Mouse (Mus musculus) MEL (cell line): ENCODE data around the gene Cdh10. TPM values are rescaled to one million over a fixed set of nuclear protein-coding genes. Genes with fewer than 3 reads are reported as not detected.

Experiments
- DNase-seq: peaks from one replicate; pipeline ENCODE4 v3.0.0; 2011; ENCODE audit warnings: low read depth, low spot score
- H3K27ac ChIP-seq: 2 replicates; pipeline ENCODE4 v1.5.1; 2012; ENCODE audit warnings: low read depth, mild to moderate bottlenecking, control low read depth, low read length, moderate library complexity; ENCODE audit not compliant: control insufficient read depth
- H3K27me3 ChIP-seq, 2 experiments: fragments of 150-350 bp in 1 of 2; sonication (generic) in 1 of 2; 2 replicates each; pipeline ENCODE4 v1.6.1; 2012; ENCODE audit warnings: low read length in 2 of 2, mild to moderate bottlenecking in 2 of 2, improper control_type of control experiment in 1 of 2, moderate library complexity in 1 of 2; ENCODE audit not compliant: insufficient read depth in 2 of 2, control insufficient read depth in 1 of 2
- H3K36me3 ChIP-seq, 2 experiments: 2 replicates each; pipeline ENCODE4 v1.6.1; 2012 to 2014; ENCODE audit warnings: low read length in 2 of 2, improper control_type of control experiment in 1 of 2, inconsistent platforms in 1 of 2, mild to moderate bottlenecking in 1 of 2; ENCODE audit not compliant: insufficient read depth in 2 of 2, control insufficient read depth in 1 of 2
- H3K4me1 ChIP-seq, 2 experiments: fragments of 150-350 bp in 1 of 2; sonication (generic) in 1 of 2; 2 replicates each; pipeline ENCODE4 v1.6.1; 2012; ENCODE audit warnings: low read length in 2 of 2, improper control_type of control experiment in 1 of 2, mild to moderate bottlenecking in 1 of 2; ENCODE audit not compliant: insufficient read depth in 2 of 2, control insufficient read depth in 1 of 2
- H3K4me3 ChIP-seq, 2 experiments: fragments of 150-350 bp in 1 of 2; sonication (generic) in 1 of 2; 2 replicates each; pipeline ENCODE4 v1.5.1; 2012; ENCODE audit warnings: low read depth in 2 of 2, low read length in 2 of 2, mild to moderate bottlenecking in 2 of 2, moderate library complexity in 2 of 2, control low read depth in 1 of 2, improper control_type of control experiment in 1 of 2; ENCODE audit not compliant: control insufficient read depth in 1 of 2, insufficient read depth in 1 of 2
- H3K79me2 ChIP-seq: 2 replicates; pipeline ENCODE4 v1.6.1; 2012; ENCODE audit warnings: mild to moderate bottlenecking, low read length, moderate library complexity; ENCODE audit not compliant: control insufficient read depth, poor library complexity, insufficient read depth
- H3K9ac ChIP-seq: 2 replicates; pipeline ENCODE4 v1.6.1; 2012; ENCODE audit warnings: low read depth, mild to moderate bottlenecking, control low read depth, low read length, moderate library complexity; ENCODE audit not compliant: control insufficient read depth, poor library complexity, severe bottlenecking
- H3K9me3 ChIP-seq: fragments of 150-350 bp; sonication (generic); replicated peaks from 2 replicates; pipeline ENCODE4 v1.6.1; 2012; ENCODE audit warnings: mild to moderate bottlenecking, low read length, improper control_type of control experiment, moderate library complexity; ENCODE audit not compliant: insufficient read depth
- CHD1 ChIP-seq: IDR thresholded peaks from 2 replicates; pipeline ENCODE4 v1.6.1; 2012; ENCODE audit warnings: low read depth, mild to moderate bottlenecking, inconsistent platforms, low read length, improper control_type of control experiment
- CHD2 ChIP-seq: IDR thresholded peaks from 2 replicates; pipeline ENCODE4 v1.6.1; 2011; ENCODE audit warnings: low read length, improper control_type of control experiment
- E2F4 ChIP-seq: IDR thresholded peaks from 2 replicates; pipeline ENCODE4 v1.6.1; 2011; ENCODE audit warnings: low read depth, low read length, improper control_type of control experiment, borderline replicate concordance
- EP300 ChIP-seq, 2 experiments: IDR thresholded peaks; 2 replicates each; pipeline ENCODE4 v1.6.1; 2011; ENCODE audit warnings: improper control_type of control experiment in 2 of 2, low read length in 2 of 2, low read depth in 1 of 2, mild to moderate bottlenecking in 1 of 2
- GATA1 ChIP-seq: IDR thresholded peaks from 2 replicates; pipeline ENCODE4 v1.6.1; 2011; ENCODE audit warnings: low read depth, low read length, improper control_type of control experiment
- HCFC1 ChIP-seq: IDR thresholded peaks from 2 replicates; pipeline ENCODE4 v1.6.1; 2012; ENCODE audit warnings: low read depth, mild to moderate bottlenecking, inconsistent platforms, low read length, improper control_type of control experiment, moderate library complexity
- KAT2A ChIP-seq: conservative IDR thresholded peaks from 2 replicates; pipeline ENCODE4 v1.6.1; 2012; ENCODE audit warnings: low read depth, low read length, improper control_type of control experiment, inconsistent platforms
- MAFK ChIP-seq: IDR thresholded peaks from 2 replicates; pipeline ENCODE4 v1.6.1; 2011; ENCODE audit warnings: low read depth, mild to moderate bottlenecking, low read length, improper control_type of control experiment, borderline replicate concordance
- MAZ ChIP-seq: IDR thresholded peaks from 2 replicates; pipeline ENCODE4 v1.6.1; 2012; ENCODE audit warnings: low read depth, mild to moderate bottlenecking, inconsistent platforms, low read length, improper control_type of control experiment
- MEF2A ChIP-seq: IDR thresholded peaks from 2 replicates; pipeline ENCODE4 v1.6.1; 2014; ENCODE audit warnings: low read depth, mild to moderate bottlenecking, inconsistent platforms, low read length, improper control_type of control experiment; ENCODE audit not compliant: poor library complexity, insufficient replicate concordance, severe bottlenecking; ENCODE audit errors: extremely low read depth
- MXI1 ChIP-seq: IDR thresholded peaks from 2 replicates; pipeline ENCODE4 v1.6.1; 2011; ENCODE audit warnings: mild to moderate bottlenecking, low read depth, low read length, improper control_type of control experiment
- NRF1 ChIP-seq: IDR thresholded peaks from 2 replicates; pipeline ENCODE4 v1.6.1; 2014; ENCODE audit warnings: low read depth, mild to moderate bottlenecking, inconsistent platforms, low read length, improper control_type of control experiment, moderate library complexity; ENCODE audit not compliant: poor library complexity, insufficient read depth, severe bottlenecking
- POLR2A ChIP-seq, 2 experiments: IDR thresholded peaks; 2 replicates each; pipeline ENCODE4 v1.6.1; 2011 to 2012; ENCODE audit warnings: low read length in 2 of 2, mild to moderate bottlenecking in 2 of 2, control low read depth in 1 of 2, improper control_type of control experiment in 1 of 2, low read depth in 1 of 2, moderate library complexity in 1 of 2; ENCODE audit not compliant: control insufficient read depth in 1 of 2, insufficient read depth in 1 of 2, poor library complexity in 1 of 2
- RAD21 ChIP-seq: IDR thresholded peaks from 2 replicates; pipeline ENCODE4 v1.6.1; 2011; ENCODE audit warnings: mild to moderate bottlenecking, low read depth, low read length, improper control_type of control experiment
- TCF12 ChIP-seq: IDR thresholded peaks from 2 replicates; pipeline ENCODE4 v1.6.1; 2014; ENCODE audit warnings: low read depth, mild to moderate bottlenecking, inconsistent platforms, low read length, improper control_type of control experiment, moderate library complexity
- USF1 ChIP-seq: IDR thresholded peaks from 2 replicates; pipeline ENCODE4 v1.6.1; 2014; ENCODE audit warnings: low read depth, mild to moderate bottlenecking, inconsistent platforms, low read length, improper control_type of control experiment, moderate library complexity
- USF2 ChIP-seq, 2 experiments: IDR thresholded peaks; 2 replicates each; pipeline ENCODE4 v1.6.1; 2011 to 2012; ENCODE audit warnings: improper control_type of control experiment in 2 of 2, low read length in 2 of 2, borderline replicate concordance in 1 of 2, inconsistent platforms in 1 of 2, low read depth in 1 of 2, mild to moderate bottlenecking in 1 of 2; ENCODE audit not compliant: insufficient read depth in 1 of 2
- ZC3H11A ChIP-seq: IDR thresholded peaks from 2 replicates; pipeline ENCODE4 v1.6.1; 2012; ENCODE audit warnings: low read depth, mild to moderate bottlenecking, inconsistent platforms, low read length, improper control_type of control experiment
- ZKSCAN1 ChIP-seq: IDR thresholded peaks from 2 replicates; pipeline ENCODE4 v1.6.1; 2012; ENCODE audit warnings: low read depth, mild to moderate bottlenecking, inconsistent platforms, low read length, improper control_type of control experiment, moderate library complexity
- ZMIZ1 ChIP-seq: IDR thresholded peaks from 2 replicates; pipeline ENCODE4 v1.6.1; 2012; ENCODE audit warnings: low read depth, mild to moderate bottlenecking, inconsistent platforms, low read length, improper control_type of control experiment, moderate library complexity
- ZNF384 ChIP-seq: IDR thresholded peaks from 2 replicates; pipeline ENCODE4 v1.6.1; 2012; ENCODE audit warnings: low read depth, mild to moderate bottlenecking, inconsistent platforms, low read length, improper control_type of control experiment
- polyA plus RNA-seq, 2 experiments: library from polyadenylated mRNA; stranded (reverse) in 1 of 2; unstranded in 1 of 2; fragments of >175 nt in 1 of 2; fragments of >200 nt in 1 of 2; gene quantifications; 2 replicates each; pipeline versions ENCODE4 v1.2.1 to v1.2.4; 2012; ENCODE audit warnings: low replicate concordance in 2 of 2, low read depth in 1 of 2; ENCODE audit not compliant: insufficient read length in 2 of 2, insufficient read depth in 1 of 2, missing spikeins in 1 of 2
- total RNA-seq: library from RNA; depleted of rRNA; stranded (reverse); fragments of 300-350 nt; gene quantifications from 2 replicates; pipeline ENCODE4 v1.2.3, GENCODE M21; 2012

Gene Cdh10
- total and polyA plus RNA-seq, 3 experiments, result not detected

DNA sequence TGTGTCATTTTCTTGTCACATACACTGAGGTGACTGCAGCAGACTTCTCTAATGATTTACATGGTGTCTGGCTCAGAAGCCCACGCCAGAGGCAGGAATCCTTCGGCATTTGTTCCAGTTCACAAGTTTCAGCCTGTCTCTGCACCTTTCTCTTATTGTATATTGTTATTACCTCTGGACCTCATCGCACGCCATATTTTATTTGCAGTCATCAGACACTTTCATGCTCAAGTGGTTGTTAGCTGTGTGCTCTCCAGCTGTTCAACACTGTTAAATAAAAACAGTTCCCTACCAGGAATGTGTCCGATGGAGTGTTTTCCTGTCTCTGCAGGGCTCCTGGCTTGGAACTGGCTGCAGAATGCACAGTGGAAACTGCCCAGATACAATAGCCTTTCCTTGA, 26.1 kb downstream of the Cdh10 start:
- peaks cover 0 to 2% of the 10 kb centered on the region in 2 experiments; a peak in 2 of 4 replicates for H3K36me3 ChIP-seq
- no peak overlapping the region for H3K4me3 ChIP-seq
- no peak overlapping the region for H3K9ac ChIP-seq

DNA sequence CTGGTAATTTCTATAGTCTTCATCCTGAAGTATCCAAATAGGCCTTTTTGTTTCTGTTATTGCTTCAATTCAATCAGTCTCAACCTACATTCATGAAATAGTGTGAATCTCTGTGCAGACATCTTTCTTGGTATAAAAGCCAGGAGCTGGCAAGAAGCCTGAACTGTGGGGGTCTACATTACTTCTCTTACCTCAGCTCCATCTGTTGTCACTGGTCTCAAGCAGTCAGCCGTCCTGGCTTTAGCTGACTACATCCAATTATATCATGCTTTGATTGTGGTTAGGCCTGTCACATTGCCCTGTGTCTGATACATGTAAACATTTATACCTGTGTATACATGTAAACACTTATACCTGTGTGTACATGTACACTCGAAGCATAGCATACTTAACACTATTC, 31.8 kb downstream of the Cdh10 start:
- TF ChIP-seq RAD21, result no peak
- no peak for TF ChIP-seq EP300 (IDR thresholded peaks at IDR 0.05; ENCODE audit: low read depth in 1 of 2, low read length in 2 of 2)
- TF ChIP-seq ZNF384, result no peak
- no peak for TF ChIP-seq ZKSCAN1
- no peak for TF ChIP-seq USF1
- TF ChIP-seq MAFK, result no peak
- no peak for TF ChIP-seq NRF1
- no peak for TF ChIP-seq E2F4
- no peak for TF ChIP-seq TCF12
- no peak overlapping the region for H3K4me3 ChIP-seq
- DNase-seq, result no peak

More for the DNA sequence above, 26.1 kb downstream of the Cdh10 start:
- H3K79me2 ChIP-seq, result no peaks in the 10 kb centered on the region
- no peaks in the 10 kb centered on the region for H3K9me3 ChIP-seq
- DNase-seq, result no peak
- no peak for TF ChIP-seq ZMIZ1
- no peak for TF ChIP-seq CHD1
- no peak for TF ChIP-seq POLR2A (IDR thresholded peaks at IDR 0.05; ENCODE audit: control insufficient read depth in 1 of 2, insufficient read depth in 1 of 2, low read depth in 1 of 2, low read length in 2 of 2, poor library complexity in 1 of 2)
- TF ChIP-seq MAZ, result no peak
- no peak for TF ChIP-seq MEF2A
- no peak for TF ChIP-seq NRF1
- no peak for TF ChIP-seq CHD2
- TF ChIP-seq ZC3H11A, result no peak
- no peak for TF ChIP-seq GATA1
- TF ChIP-seq RAD21, result no peak
- no peak for TF ChIP-seq HCFC1
- TF ChIP-seq USF2 (IDR thresholded peaks at IDR 0.05; ENCODE audit: borderline replicate concordance in 1 of 2, insufficient read depth in 1 of 2, low read depth in 1 of 2, low read length in 2 of 2), result no peak
- TF ChIP-seq USF1, result no peak
- TF ChIP-seq MXI1, result no peak
- TF ChIP-seq KAT2A, result no peak
- H3K27ac ChIP-seq, result no peak overlapping the region
- peaks cover 0 to 5% of the 10 kb centered on the region in 2 experiments; a peak in 1 of 4 replicates for H3K4me1 ChIP-seq
- H3K27me3 ChIP-seq, result no peaks in the 10 kb centered on the region

More for the DNA sequence above, 31.8 kb downstream of the Cdh10 start:
- Histone ChIP-seq H3K9me3 (no peaks in the 10 kb centered on the region), H3K36me3 (no peaks in the 10 kb centered on the region), H3K79me2 (no peaks in the 10 kb centered on the region), H3K9ac (no peak overlapping the region), H3K27me3 (no peaks in the 10 kb centered on the region), H3K27ac (no peak overlapping the region), H3K4me1 (no peaks in the 10 kb centered on the region)
